Mouse (Mus musculus) ES-Bruce4 (cell line): Measurements from ENCODE around the gene Abcb8. TPM values are rescaled to one million over a fixed set of nuclear protein-coding genes. Genes with fewer than 3 reads are reported as not detected.

ENCODE experiments used
- H3K27ac ChIP-seq: 2 replicates; pipeline ENCODE4 v1.5.1; 2012; ENCODE audit warnings: low read length, inconsistent platforms; ENCODE audit not compliant: insufficient read depth
- H3K27me3 ChIP-seq: 2 replicates; pipeline ENCODE4 v1.6.1; 2012; ENCODE audit warnings: mild to moderate bottlenecking, low read length, inconsistent platforms; ENCODE audit not compliant: control insufficient read depth, poor library complexity, insufficient read depth, severe bottlenecking
- H3K36me3 ChIP-seq: 2 replicates; pipeline ENCODE4 v1.6.1; 2012; ENCODE audit warnings: inconsistent platforms, mild to moderate bottlenecking, low read length, moderate library complexity; ENCODE audit not compliant: control insufficient read depth, poor library complexity, insufficient read depth, severe bottlenecking
- H3K4me1 ChIP-seq: one replicate; pipeline ENCODE4 v1.8.1; 2011; ENCODE audit warnings: low read length; ENCODE audit not compliant: control insufficient read depth, insufficient read depth
- H3K4me3 ChIP-seq: 2 replicates; pipeline ENCODE4 v1.5.1; 2011; ENCODE audit warnings: low read depth, mild to moderate bottlenecking, low read length
- H3K9ac ChIP-seq: 2 replicates; pipeline ENCODE4 v1.6.1; 2012; ENCODE audit warnings: low read depth, mild to moderate bottlenecking, inconsistent platforms; ENCODE audit not compliant: poor library complexity, severe bottlenecking
- H3K9me3 ChIP-seq: replicated peaks from 2 replicates; pipeline ENCODE4 v1.6.1; 2012; ENCODE audit warnings: mild to moderate bottlenecking, low read length, inconsistent platforms; ENCODE audit not compliant: control insufficient read depth, poor library complexity, insufficient read depth, severe bottlenecking
- CTCF ChIP-seq: IDR thresholded peaks from one replicate; pipeline ENCODE4 v1.8.1; 2011; ENCODE audit warnings: low read depth, low read length
- EP300 ChIP-seq: IDR thresholded peaks from 2 replicates; pipeline ENCODE4 v1.6.1; 2011; ENCODE audit warnings: low read depth, low read length; ENCODE audit not compliant: insufficient read depth
- POLR2A ChIP-seq: IDR thresholded peaks from one replicate; pipeline ENCODE4 v1.8.1; 2011; ENCODE audit warnings: low read length; ENCODE audit not compliant: insufficient read depth
- polyA plus RNA-seq: library from polyadenylated mRNA; stranded (reverse); fragments of >200 nt; gene quantifications from 2 replicates; pipeline ENCODE4 v1.2.4, GENCODE M21; 2011; ENCODE audit warnings: low read depth; ENCODE audit not compliant: missing spikeins, insufficient read depth, insufficient read length

Abcb8 gene
- polyA plus RNA-seq, 1 experiment = 29.6 TPM

- Histone ChIP-seq H3K36me3 (no peaks in the 10 kb centered on the region), H3K9me3 (no peaks in the 10 kb centered on the region), H3K9ac (peak overlapping the region; percentile 69), H3K27me3 (no peaks in the 10 kb centered on the region), H3K27ac (no peak overlapping the region), H3K4me1 (peaks cover 6% of the 10 kb centered on the region), H3K4me3 (peak overlapping the region; percentile 81)
- TF ChIP-seq CTCF (peak; percentile 39), EP300 (no peak)
Observed at GRCm38 (mm10) chr5:24387264-24388241, 5.9 kb upstream of the Abcb8 start.

- H3K4me3 ChIP-seq = peak overlapping the region; percentile 81
- no peaks in the 10 kb centered on the region for H3K27me3 ChIP-seq
- peaks cover 6% of the 10 kb centered on the region for H3K4me1 ChIP-seq
- no peaks in the 10 kb centered on the region for H3K9me3 ChIP-seq
- no peaks in the 10 kb centered on the region for H3K36me3 ChIP-seq
- H3K27ac ChIP-seq = no peak overlapping the region
- peak overlapping the region; percentile 69 for H3K9ac ChIP-seq
- TF ChIP-seq EP300 (no peak), CTCF (no peak), POLR2A (no peak)
Observed at GRCm38 (mm10) chr5:24388246-24388915, 5.1 kb upstream of the Abcb8 start.

GRCm38 (mm10) chr5:24389011-24389657, 4.3 kb upstream of the Abcb8 start:
- Histone ChIP-seq H3K4me1 (peaks cover 6% of the 10 kb centered on the region), H3K27me3 (no peaks in the 10 kb centered on the region), H3K36me3 (no peaks in the 10 kb centered on the region), H3K4me3 (peak overlapping the region; percentile 45), H3K9me3 (no peaks in the 10 kb centered on the region), H3K27ac (peak overlapping the region; percentile 52), H3K9ac (peak overlapping the region; percentile 69; the same call in 1 of the 2 replicates)
- TF ChIP-seq EP300 (peak; percentile 62; the same call in 1 of the 2 replicates), CTCF (no peak), POLR2A (peak; percentile 7)

DNA sequence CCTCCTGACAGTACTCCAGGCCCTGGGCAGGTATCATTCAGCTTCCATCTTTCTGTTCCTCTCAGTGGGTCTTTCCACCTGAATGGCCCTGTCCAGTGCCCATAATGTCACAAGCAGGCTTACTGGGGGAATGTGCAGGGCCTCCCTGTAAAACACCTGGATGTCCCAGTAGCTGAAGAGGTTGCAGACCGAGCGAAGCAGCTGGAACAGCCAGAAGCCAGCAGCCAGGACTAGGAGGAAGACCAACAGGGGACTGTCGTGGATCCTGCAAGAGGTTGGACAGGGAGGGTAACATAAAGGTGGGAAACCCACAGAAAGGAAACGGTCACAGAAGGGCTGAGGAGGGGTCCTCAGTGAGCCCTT, 3.8 kb upstream of the Abcb8 start:
- H3K36me3 ChIP-seq = no peaks in the 10 kb centered on the region
- peak overlapping the region; percentile 45 for H3K4me3 ChIP-seq
- peak overlapping the region; percentile 52 for H3K27ac ChIP-seq
- H3K9ac ChIP-seq = no peak overlapping the region
- no peaks in the 10 kb centered on the region for H3K27me3 ChIP-seq
- peaks cover 6% of the 10 kb centered on the region for H3K4me1 ChIP-seq
- H3K9me3 ChIP-seq = no peaks in the 10 kb centered on the region
- TF ChIP-seq CTCF (no peak), EP300 (no peak), POLR2A (no peak)

GRCm38 (mm10) chr5:24391864-24392263, 1.6 kb upstream of the Abcb8 start, which contains the start of gene Atg9b:
TSS of gene Atg9b (minus strand) at chr5:24392143.
- Histone ChIP-seq H3K36me3 (no peaks in the 10 kb centered on the region), H3K9ac (peak within 1 kb of the TSS; percentile 28), H3K4me3 (peak within 1 kb of the TSS; percentile 29), H3K27ac (peak within 1 kb of the TSS; percentile 22; the same call in 1 of the 2 replicates), H3K27me3 (no peaks in the 10 kb centered on the region), H3K9me3 (no peaks in the 10 kb centered on the region), H3K4me1 (peaks cover 6% of the 10 kb centered on the region)
- TF ChIP-seq POLR2A = no peak
- no peak for TF ChIP-seq EP300
- no peak for TF ChIP-seq CTCF
